Mouse (Mus musculus) megakaryocyte, embryonic 14.5 days (primary cell): ENCODE measurements around the gene Sel1l3.

Source experiments
- FLI1 ChIP-seq: IDR thresholded peaks from 2 replicates; pipeline ENCODE4 v1.6.1; 2012; ENCODE audit warnings: low read length, inconsistent platforms, mixed read lengths
- GATA1 ChIP-seq: IDR thresholded peaks from 3 replicates; pipeline ENCODE4 v1.6.1; 2012; ENCODE audit warnings: mixed read lengths, low read length, inconsistent platforms, borderline replicate concordance

DNA sequence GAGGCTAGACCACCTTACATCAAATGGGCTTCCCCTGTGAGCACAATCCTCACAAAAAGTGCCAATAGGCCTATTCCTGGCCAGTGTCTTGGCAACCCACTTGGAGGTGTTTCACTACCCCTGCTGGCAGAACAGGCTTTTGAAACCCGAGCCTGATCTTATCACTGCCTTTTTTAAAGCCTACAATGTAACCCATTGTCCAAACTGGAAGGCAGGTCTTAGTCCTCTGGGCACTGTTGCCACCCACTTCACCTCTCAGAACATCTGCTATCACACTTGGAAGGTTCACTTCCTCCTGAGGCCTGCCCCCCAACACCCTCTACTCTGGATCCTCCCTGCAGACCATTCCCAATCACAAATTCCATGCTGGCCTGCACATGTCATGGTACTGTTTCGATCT, 27.4 kb upstream of the Sel1l3 start:
- TF ChIP-seq GATA1: no peak
- TF ChIP-seq FLI1: no peak
